Mouse (Mus musculus): ENCODE measurements around the gene 4930470P17Rik. TPM values are rescaled to one million over a fixed set of nuclear protein-coding genes. Genes with fewer than 3 reads are reported as not detected.

4930470P17Rik gene
- polyA plus RNA-seq (2021; fragmentation: Nextera tagmentation) = 0.10 TPM in 1 of 2 replicates, not detected in the other
- long read RNA-seq, experiment 1 = 0 reads
- long read RNA-seq, experiment 2 = 0 reads

DNA sequence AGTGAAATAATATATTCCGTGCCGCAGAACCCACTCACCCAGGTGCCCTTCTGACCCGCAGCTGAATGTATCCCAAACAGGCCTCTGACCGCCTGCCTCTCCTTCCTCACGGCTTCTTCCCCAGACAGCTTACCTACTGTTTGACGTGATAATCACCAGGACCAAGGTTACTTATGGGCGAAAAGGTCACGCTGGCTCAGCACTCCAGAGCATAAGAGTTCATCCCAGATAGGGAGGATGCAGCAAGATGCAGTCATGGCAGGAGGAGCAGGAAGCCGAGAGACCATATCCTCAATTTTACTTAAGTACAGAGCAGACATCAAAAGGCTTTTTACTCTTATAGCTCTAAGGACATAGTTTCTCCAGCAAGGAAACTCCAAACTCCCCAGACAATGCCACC is at the start of gene 4930470P17Rik:
TSS of gene 4930470P17Rik (minus strand) at position 101 of the 400 bp plus-strand sequence.

Other genes starting within 250 kb of the 4930470P17Rik start
- 70.9 and 76.3 TPM in 2 replicates for gene Bcas1, start 174.2 kb downstream of the 4930470P17Rik start, polyA plus RNA-seq (2021; fragmentation: Nextera tagmentation)
- gene Pfdn4, start 105.6 kb downstream of the 4930470P17Rik start, polyA plus RNA-seq (2021; fragmentation: Nextera tagmentation) = 76.2 and 79.0 TPM in 2 replicates
- not detected in 2 replicates for gene Cyp24a1, start 104.9 kb downstream of the 4930470P17Rik start, polyA plus RNA-seq (2021; fragmentation: Nextera tagmentation)
- gene Dok5, start 129.8 kb upstream of the 4930470P17Rik start, polyA plus RNA-seq (2021; fragmentation: Nextera tagmentation) = 17.7 and 19.9 TPM in 2 replicates

All from layer of hippocampus, adult 6 months (tissue).